Mouse (Mus musculus): ENCODE results near the gene Zfp771. TPM values are rescaled to one million over a fixed set of nuclear protein-coding genes. Genes with fewer than 3 reads are reported as not detected.

Zfp771 gene
- polyA plus RNA-seq, 1 experiment = 88.1 TPM

DNA sequence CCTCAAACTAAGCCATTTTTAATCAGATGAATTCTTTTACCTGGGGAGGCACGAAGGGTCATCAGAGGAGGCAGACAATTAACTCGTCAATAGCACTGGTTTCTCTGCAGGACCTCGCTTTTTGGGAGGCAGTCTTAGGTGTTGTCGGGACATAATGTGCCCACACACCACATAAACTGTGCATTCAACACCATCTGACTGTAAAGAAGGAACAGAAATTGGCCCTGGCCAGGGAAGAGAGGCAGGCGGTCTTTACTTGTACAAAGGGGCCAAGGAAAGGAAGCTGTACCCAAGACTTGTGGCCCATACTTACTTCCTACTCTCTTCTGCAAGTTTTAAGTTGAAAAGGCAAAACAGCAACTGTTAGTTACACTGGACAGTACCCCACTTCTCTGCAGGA is 12.4 kb downstream of the Zfp771 start:
- TF ChIP-seq CTCF (IDR thresholded peaks at IDR 0.05; ENCODE audit: borderline replicate concordance, extremely low read depth, insufficient read depth, insufficient read length) = no peak
- TF ChIP-seq POLR2A (IDR thresholded peaks at IDR 0.05; ENCODE audit: borderline replicate concordance, extremely low read depth, insufficient read depth, insufficient read length, poor library complexity, severe bottlenecking) = no peak
- DNase-seq (ENCODE audit: low read depth) = no peak

GRCm38 (mm10) chr7:127259186-127259905 is 15.3 kb downstream of the Zfp771 start:
- DNase-seq (ENCODE audit: low read depth) = no peak
- TF ChIP-seq POLR2A (IDR thresholded peaks at IDR 0.05; ENCODE audit: borderline replicate concordance, extremely low read depth, insufficient read depth, insufficient read length, poor library complexity, severe bottlenecking) (no peak), CTCF (IDR thresholded peaks at IDR 0.05; ENCODE audit: borderline replicate concordance, extremely low read depth, insufficient read depth, insufficient read length) (no peak)

DNA sequence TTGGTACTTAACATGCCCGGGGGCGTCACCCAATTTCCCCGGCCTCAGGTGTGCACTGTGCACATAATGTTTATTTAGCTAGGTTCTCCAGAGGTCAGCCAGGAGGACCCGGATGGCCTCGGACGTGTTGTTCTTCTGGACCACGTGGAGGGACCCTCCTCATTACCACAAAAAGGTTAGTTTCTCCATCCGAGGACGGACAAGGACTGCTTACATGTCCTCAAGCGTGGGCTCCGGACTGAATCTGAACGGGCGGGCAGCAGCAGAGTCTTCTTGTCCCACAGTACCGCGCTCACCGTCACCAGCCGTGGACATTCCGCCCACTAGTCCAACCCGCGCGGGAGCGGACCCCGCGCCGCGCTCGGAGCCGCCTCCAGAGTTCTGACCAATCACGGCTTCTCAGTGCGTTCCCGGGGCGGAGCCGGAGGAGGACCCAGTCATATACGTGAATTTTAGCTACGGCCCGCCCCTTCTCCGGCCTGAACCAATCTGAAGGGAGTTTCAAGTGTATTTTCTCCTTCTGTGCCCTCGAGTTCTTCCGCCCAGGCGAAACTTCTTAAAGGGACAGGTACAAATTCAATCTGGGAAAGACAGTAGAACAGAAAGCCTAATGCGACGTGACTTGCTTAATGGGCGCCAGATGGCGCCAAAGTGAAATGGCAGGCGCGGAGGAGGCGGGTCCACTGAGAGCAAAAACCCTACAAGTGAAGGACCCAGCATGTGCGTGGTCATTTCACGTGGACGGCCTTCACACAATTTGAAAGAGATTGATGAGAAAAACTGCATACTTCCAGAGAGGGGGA is 16.4 kb downstream of the Zfp771 start, which contains the start of gene Dctpp1:
Gene Dctpp1 (minus strand): TSS at position 401 of the 803 bp plus-strand sequence.
- TF ChIP-seq POLR2A (IDR thresholded peaks at IDR 0.05; ENCODE audit: borderline replicate concordance, extremely low read depth, insufficient read depth, insufficient read length, poor library complexity, severe bottlenecking) = peak; percentile 85
- peak; percentile 86 for TF ChIP-seq CTCF (IDR thresholded peaks at IDR 0.05; ENCODE audit: borderline replicate concordance, extremely low read depth, insufficient read depth, insufficient read length)
- peak; percentile 100 for DNase-seq (ENCODE audit: low read depth)

GRCm38 (mm10) chr7:127262218-127262961 is 18.3 kb downstream of the Zfp771 start:
- no peak for DNase-seq (ENCODE audit: low read depth)
- no peak for TF ChIP-seq POLR2A (IDR thresholded peaks at IDR 0.05; ENCODE audit: borderline replicate concordance, extremely low read depth, insufficient read depth, insufficient read length, poor library complexity, severe bottlenecking)
- TF ChIP-seq CTCF (IDR thresholded peaks at IDR 0.05; ENCODE audit: borderline replicate concordance, extremely low read depth, insufficient read depth, insufficient read length) = no peak

DNA sequence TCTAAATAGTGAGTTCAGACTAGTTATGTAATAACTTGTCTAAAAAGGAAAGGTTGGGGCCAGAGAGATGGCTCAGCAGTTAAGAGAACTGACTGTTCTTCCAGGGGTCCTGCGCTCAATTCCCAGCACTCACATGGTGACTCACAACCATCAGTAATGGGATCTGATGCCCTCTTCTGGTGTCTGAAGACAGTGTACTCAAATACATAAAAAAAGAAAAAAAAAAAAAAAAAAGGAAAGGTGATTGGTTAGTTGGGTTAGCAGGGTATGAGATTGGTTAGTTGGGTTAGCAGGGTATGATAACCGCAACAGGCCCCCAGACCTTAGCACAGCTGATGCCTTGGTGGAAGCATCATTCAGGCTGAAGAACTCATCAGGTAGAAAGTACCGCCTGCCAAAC is 19.5 kb downstream of the Zfp771 start:
- no peak for DNase-seq (ENCODE audit: low read depth)
- TF ChIP-seq POLR2A (IDR thresholded peaks at IDR 0.05; ENCODE audit: borderline replicate concordance, extremely low read depth, insufficient read depth, insufficient read length, poor library complexity, severe bottlenecking) = no peak
- no peak for TF ChIP-seq CTCF (IDR thresholded peaks at IDR 0.05; ENCODE audit: borderline replicate concordance, extremely low read depth, insufficient read depth, insufficient read length)

- TF ChIP-seq POLR2A (IDR thresholded peaks at IDR 0.05; ENCODE audit: borderline replicate concordance, extremely low read depth, insufficient read depth, insufficient read length, poor library complexity, severe bottlenecking) (no peak), CTCF (IDR thresholded peaks at IDR 0.05; ENCODE audit: borderline replicate concordance, extremely low read depth, insufficient read depth, insufficient read length) (no peak)
- DNase-seq (ENCODE audit: low read depth) = no peak
Measured at GRCm38 (mm10) chr7:127270256-127270655, 26.2 kb downstream of the Zfp771 start.

DNA sequence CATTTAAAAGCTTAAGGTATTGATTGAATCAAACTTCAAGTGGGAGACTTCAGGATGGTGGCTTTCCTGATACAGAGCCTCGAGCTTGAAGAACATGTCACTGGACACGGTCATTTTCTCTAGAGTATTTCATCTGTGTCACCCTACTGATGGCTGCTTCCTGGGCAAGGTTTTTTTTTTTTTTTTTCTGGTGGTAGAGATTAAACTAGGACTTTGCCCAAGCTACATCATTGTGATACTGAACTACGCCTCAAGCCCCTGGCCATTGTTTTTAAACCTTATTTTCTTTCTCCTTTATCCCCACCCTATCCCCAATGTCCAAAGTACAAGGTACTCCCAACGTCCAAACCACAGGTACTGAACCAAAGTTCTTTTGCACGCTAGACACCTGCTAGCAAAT is 26.6 kb downstream of the Zfp771 start:
- no peak for DNase-seq (ENCODE audit: low read depth)
- TF ChIP-seq POLR2A (IDR thresholded peaks at IDR 0.05; ENCODE audit: borderline replicate concordance, extremely low read depth, insufficient read depth, insufficient read length, poor library complexity, severe bottlenecking) = no peak

- no peak for DNase-seq (ENCODE audit: low read depth)
- TF ChIP-seq POLR2A (IDR thresholded peaks at IDR 0.05; ENCODE audit: borderline replicate concordance, extremely low read depth, insufficient read depth, insufficient read length, poor library complexity, severe bottlenecking) = no peak
- TF ChIP-seq CTCF (IDR thresholded peaks at IDR 0.05; ENCODE audit: borderline replicate concordance, extremely low read depth, insufficient read depth, insufficient read length) = no peak
Measured at GRCm38 (mm10) chr7:127271093-127271492, 27.0 kb downstream of the Zfp771 start.

DNA sequence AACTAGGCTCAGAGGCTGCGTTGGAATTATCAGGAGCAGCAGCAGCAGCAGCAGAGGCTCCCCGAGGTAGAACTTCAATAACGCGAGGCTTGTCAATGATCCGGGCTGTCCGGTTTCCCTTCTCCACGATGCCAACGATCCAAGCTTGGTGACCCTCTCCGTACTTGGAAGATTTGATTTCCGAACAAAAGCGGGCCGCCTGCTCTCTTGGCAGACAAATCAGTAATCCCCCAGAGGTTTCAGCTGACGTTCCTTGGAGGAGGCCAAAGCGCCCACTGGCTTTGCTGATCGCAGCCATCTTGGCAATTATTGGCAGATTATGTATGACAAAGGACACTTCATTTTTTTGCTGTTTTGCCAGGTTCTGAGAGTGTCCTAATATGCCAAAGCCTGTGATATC is 28.5 kb downstream of the Zfp771 start:
- no peak for TF ChIP-seq POLR2A (IDR thresholded peaks at IDR 0.05; ENCODE audit: borderline replicate concordance, extremely low read depth, insufficient read depth, insufficient read length, poor library complexity, severe bottlenecking)
- TF ChIP-seq CTCF (IDR thresholded peaks at IDR 0.05; ENCODE audit: borderline replicate concordance, extremely low read depth, insufficient read depth, insufficient read length) = no peak
- no peak for DNase-seq (ENCODE audit: low read depth)

DNA sequence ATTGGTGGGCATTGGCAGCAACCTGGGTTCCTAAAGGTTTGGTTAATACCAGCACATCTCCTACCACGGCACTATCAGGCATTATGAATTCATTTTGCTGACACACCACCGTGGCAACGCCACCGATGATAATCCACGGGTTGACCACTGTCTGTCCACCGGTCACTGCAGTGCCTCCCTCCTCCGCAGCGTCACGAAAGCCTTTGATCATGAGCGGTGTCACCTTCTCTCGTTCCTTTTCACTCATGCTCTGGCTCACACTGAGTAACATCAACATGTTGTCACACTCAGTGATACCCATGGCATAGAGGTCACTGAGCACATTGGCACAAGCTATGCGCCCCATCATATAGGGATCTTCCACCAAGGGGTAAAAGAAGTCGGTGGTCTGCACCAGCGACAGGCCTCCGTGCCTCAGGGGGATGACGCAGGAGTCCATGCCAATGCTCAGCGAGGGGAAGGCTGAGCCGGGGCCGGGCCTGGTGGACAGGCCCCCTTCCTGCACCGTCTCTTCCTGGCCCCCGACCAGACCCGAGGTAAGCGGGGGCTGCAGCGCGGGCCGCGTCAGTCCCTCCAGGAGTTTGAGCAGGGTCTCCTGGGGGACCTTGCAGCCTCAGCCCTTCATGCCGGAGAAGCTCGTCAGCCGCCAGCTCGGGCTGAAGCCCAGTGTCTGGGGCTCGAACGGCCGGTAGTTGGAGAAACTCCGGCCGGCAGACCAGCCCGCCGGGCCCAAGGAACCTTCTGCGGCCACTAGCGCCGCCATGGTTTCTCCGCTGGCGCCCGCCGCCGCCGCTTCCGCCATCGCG is 29.2 kb downstream of the Zfp771 start:
- 0 out of 2 replicates have a peak, but pooled peaks have one; percentile 2 for TF ChIP-seq CTCF (IDR thresholded peaks at IDR 0.05; ENCODE audit: borderline replicate concordance, extremely low read depth, insufficient read depth, insufficient read length)
- no peak for TF ChIP-seq POLR2A (IDR thresholded peaks at IDR 0.05; ENCODE audit: borderline replicate concordance, extremely low read depth, insufficient read depth, insufficient read length, poor library complexity, severe bottlenecking)
- no peak for DNase-seq (ENCODE audit: low read depth)
